Mouse (Mus musculus) lung, adult 2 months (tissue): ENCODE data around the gene Nudt3. TPM values are rescaled to one million over a fixed set of nuclear protein-coding genes. Genes with fewer than 3 reads are reported as not detected.

Source experiments
- DNase-seq: peaks from one replicate; pipeline ENCODE4 v3.0.0; 2022
- H3K4me1 ChIP-seq: fragments of 200-500 bp; 2 replicates; pipeline ENCODE4 v1.6.1; 2011; ENCODE audit warnings: low read length; ENCODE audit not compliant: control insufficient read depth, insufficient read depth
- H3K4me3 ChIP-seq: fragments of 200-500 bp; replicated peaks from 2 replicates; pipeline ENCODE3; 2011; ENCODE audit warnings: low read depth, mild to moderate bottlenecking, control low read depth, low read length; ENCODE audit errors: extremely low read depth
- CTCF ChIP-seq: fragments of 200-500 bp; IDR thresholded peaks from 2 replicates; pipeline ENCODE4 v1.5.1; 2011; ENCODE audit warnings: mild to moderate bottlenecking, low read length, control low read depth; ENCODE audit not compliant: insufficient read depth
- POLR2A ChIP-seq: fragments of 200-500 bp; IDR thresholded peaks from 2 replicates; pipeline ENCODE4 v1.6.1; 2011; ENCODE audit warnings: low read depth, mild to moderate bottlenecking, control low read depth, low read length, borderline replicate concordance; ENCODE audit errors: extremely low read depth
- WGBS: fragments of 180-500 bp; shearing (Covaris S2); methylation state at CpG from one replicate; pipeline ENCODE4 v1.1.7; 2018; 5-methylcytosine and 5-hydroxymethylcytosine counted together
- polyA plus RNA-seq: library from polyadenylated mRNA; depleted of rRNA; stranded (reverse); fragments of >200 nt; gene quantifications from 2 replicates; pipeline ENCODE4 v1.2.3, GENCODE M21; 2012

Gene Nudt3
- polyA plus RNA-seq, 1 experiment: 60.4 TPM

- Histone ChIP-seq H3K4me1 (peaks cover 9% of the 10 kb centered on the region), H3K4me3 (no peak overlapping the region)
- DNase-seq: no peak
- TF ChIP-seq CTCF: no peak
- TF ChIP-seq POLR2A: no peak
- WGBS: 76% methylated on average over 5 of the region's 5 CpGs
Observed at GRCm38 (mm10) chr17:27600869-27601268, 22.4 kb downstream of the Nudt3 start.

- DNase-seq: no peak
- TF ChIP-seq POLR2A (no peak), CTCF (no peak)
- 74% methylated on average over 3 of the region's 3 CpGs for WGBS
- no peak overlapping the region for H3K4me3 ChIP-seq
- H3K4me1 ChIP-seq: peaks cover 9% of the 10 kb centered on the region
Observed at GRCm38 (mm10) chr17:27600286-27600685, 23.0 kb downstream of the Nudt3 start.

- Histone ChIP-seq H3K4me3 (no peak overlapping the region), H3K4me1 (peaks cover 9% of the 10 kb centered on the region)
- no peak for TF ChIP-seq CTCF
- TF ChIP-seq POLR2A: no peak
- DNase-seq: no peak
- 61% methylated on average over 21 of the region's 21 CpGs for WGBS
Observed at GRCm38 (mm10) chr17:27596376-27597190, 26.7 kb downstream of the Nudt3 start.

- no peak overlapping the region for H3K4me3 ChIP-seq
- H3K4me1 ChIP-seq: peaks cover 9% of the 10 kb centered on the region
- 69% methylated on average over 15 of the region's 15 CpGs for WGBS
- DNase-seq: no peak
- no peak for TF ChIP-seq CTCF
- TF ChIP-seq POLR2A: no peak
Observed at GRCm38 (mm10) chr17:27595659-27596375, 27.5 kb downstream of the Nudt3 start.

GRCm38 (mm10) chr17:27592565-27592910, 30.8 kb downstream of the Nudt3 start:
- WGBS: 98% methylated on average over 7 of the region's 7 CpGs
- TF ChIP-seq POLR2A (no peak), CTCF (no peak)
- no peak overlapping the region for H3K4me3 ChIP-seq
- peaks cover 9% of the 10 kb centered on the region for H3K4me1 ChIP-seq
- DNase-seq: no peak

GRCm38 (mm10) chr17:27591826-27592564, 31.3 kb downstream of the Nudt3 start:
- Histone ChIP-seq H3K4me3 (no peak overlapping the region), H3K4me1 (peaks cover 9% of the 10 kb centered on the region)
- TF ChIP-seq POLR2A (no peak), CTCF (no peak)
- no peak for DNase-seq
- WGBS: 70% methylated on average over 12 of the region's 12 CpGs

- H3K4me1 ChIP-seq: no peaks in the 10 kb centered on the region; the same call in 1 of the 2 replicates
- 70% methylated on average over 8 of the region's 8 CpGs for WGBS
- no peak for DNase-seq
- TF ChIP-seq CTCF (no peak), POLR2A (no peak)
- no peak overlapping the region for H3K4me3 ChIP-seq
Observed at GRCm38 (mm10) chr17:27588231-27588630, 35.1 kb downstream of the Nudt3 start.

GRCm38 (mm10) chr17:27587252-27587651, 36.0 kb downstream of the Nudt3 start:
- Histone ChIP-seq H3K4me3 (no peak overlapping the region), H3K4me1 (no peaks in the 10 kb centered on the region; the same call in 1 of the 2 replicates)
- no peak for DNase-seq
- no peak for TF ChIP-seq POLR2A
- no peak for TF ChIP-seq CTCF
- WGBS: 64% methylated on average over 12 of the region's 12 CpGs

GRCm38 (mm10) chr17:27586661-27587060, 36.6 kb downstream of the Nudt3 start:
- 62% methylated on average over 9 of the region's 9 CpGs for WGBS
- no peak for TF ChIP-seq POLR2A
- no peak for TF ChIP-seq CTCF
- Histone ChIP-seq H3K4me1 (no peaks in the 10 kb centered on the region; the same call in 1 of the 2 replicates), H3K4me3 (no peak overlapping the region)
- DNase-seq: no peak
